Mouse (Mus musculus) brain, embryonic 14.5 days (tissue): ENCODE results near the gene Ugt1a8. TPM values are rescaled to one million over a fixed set of nuclear protein-coding genes. Genes with fewer than 3 reads are reported as not detected.

ENCODE experiments used
- DNase-seq: peaks from one replicate; pipeline ENCODE4 v3.0.0-alpha.2; 2011; ENCODE audit warnings: low read depth
- CTCF ChIP-seq: fragments of 200-500 bp; IDR thresholded peaks from 2 replicates; pipeline ENCODE4 v1.5.1; 2012; ENCODE audit warnings: inconsistent platforms, mild to moderate bottlenecking, moderate library complexity, borderline replicate concordance; ENCODE audit not compliant: insufficient read depth, insufficient read length; ENCODE audit errors: extremely low read depth
- POLR2A ChIP-seq: fragments of 200-500 bp; IDR thresholded peaks from 2 replicates; pipeline ENCODE4 v1.6.1; 2012; ENCODE audit warnings: mild to moderate bottlenecking, inconsistent platforms, borderline replicate concordance; ENCODE audit not compliant: poor library complexity, insufficient read depth, insufficient read length, severe bottlenecking; ENCODE audit errors: extremely low read depth
- polyA plus RNA-seq: library from polyadenylated mRNA; depleted of rRNA; stranded (reverse); fragments of >200 nt; gene quantifications from 2 replicates; pipeline ENCODE4 v1.2.3, GENCODE M21; 2012

The Ugt1a8 gene
- polyA plus RNA-seq, 1 experiment = not detected

- DNase-seq = no peak
- TF ChIP-seq CTCF = no peak
- TF ChIP-seq POLR2A = no peak
Observed at GRCm38 (mm10) chr1:88233421-88234247, 146.0 kb downstream of the Ugt1a8 start.

- TF ChIP-seq POLR2A (no peak), CTCF (no peak)
- DNase-seq = no peak
Observed at GRCm38 (mm10) chr1:88234248-88234610, 146.6 kb downstream of the Ugt1a8 start.

GRCm38 (mm10) chr1:88234646-88235045, 147.0 kb downstream of the Ugt1a8 start:
- TF ChIP-seq CTCF (no peak), POLR2A (no peak)
- no peak for DNase-seq

GRCm38 (mm10) chr1:88235046-88235893, 147.7 kb downstream of the Ugt1a8 start:
- TF ChIP-seq POLR2A = no peak
- no peak for TF ChIP-seq CTCF
- no peak for DNase-seq

- TF ChIP-seq CTCF (no peak), POLR2A (no peak)
- no peak for DNase-seq
Observed at GRCm38 (mm10) chr1:88235894-88236415, 148.3 kb downstream of the Ugt1a8 start.

- TF ChIP-seq CTCF (no peak), POLR2A (no peak)
- no peak for DNase-seq
Observed at GRCm38 (mm10) chr1:88237311-88237710, 149.7 kb downstream of the Ugt1a8 start.

GRCm38 (mm10) chr1:88238771-88239170, 151.2 kb downstream of the Ugt1a8 start:
- DNase-seq = no peak
- TF ChIP-seq CTCF (no peak), POLR2A (no peak)

- TF ChIP-seq CTCF = no peak
- TF ChIP-seq POLR2A = no peak
- no peak for DNase-seq
Observed at GRCm38 (mm10) chr1:88240072-88240471, 152.5 kb downstream of the Ugt1a8 start.

GRCm38 (mm10) chr1:88240579-88240978, 153.0 kb downstream of the Ugt1a8 start:
- TF ChIP-seq POLR2A = no peak
- no peak for TF ChIP-seq CTCF

GRCm38 (mm10) chr1:88243861-88244260, 156.2 kb downstream of the Ugt1a8 start:
- DNase-seq = no peak
- TF ChIP-seq CTCF = no peak

More at GRCm38 (mm10) chr1:88240579-88240978, 153.0 kb downstream of the Ugt1a8 start:
- no peak for DNase-seq

GRCm38 (mm10) chr1:88245881-88246280, 158.3 kb downstream of the Ugt1a8 start:
- DNase-seq = no peak
- TF ChIP-seq POLR2A (no peak), CTCF (no peak)
